Mouse (Mus musculus) fat pad, adult 2 months (tissue): ENCODE results near the gene Gm20772.
"Not testable (repeated sequence)": the region's sequence is repeated elsewhere in the genome, so short reads cannot be mapped to it uniquely, and the experiment has no call there.

Experiments
- DNase-seq: peaks from one replicate; pipeline ENCODE4 v3.0.0-alpha.2; 2011; ENCODE audit warnings: low read depth, low spot score; ENCODE audit errors: extremely low read depth

Gene Gm20772

DNA sequence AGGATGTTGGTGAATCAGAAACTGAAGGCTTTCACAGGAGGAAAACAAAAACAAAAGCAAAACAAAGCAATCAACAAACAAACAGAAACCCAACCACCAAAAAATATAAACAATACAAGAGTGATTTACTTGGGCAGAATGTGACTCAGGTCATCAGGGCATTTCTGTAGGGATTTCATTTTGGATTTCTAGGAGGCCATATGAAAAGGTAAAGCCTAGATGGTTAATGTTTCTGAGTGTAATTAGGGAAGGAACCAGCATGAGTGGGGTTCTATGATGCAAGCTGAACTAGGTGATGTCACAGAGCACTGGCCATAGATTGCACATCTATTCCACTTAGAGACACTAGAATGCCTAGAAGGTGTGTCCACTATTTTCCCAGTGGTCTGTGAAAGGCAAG is at the start of gene Gm20772, which contains the start of gene Gm20831:
Gene Gm20772, plus strand, starts transcription at position 301 of the 400 bp plus-strand sequence.
Gene Gm20831, plus strand, starts transcription at position 301 of the 400 bp plus-strand sequence.
- DNase-seq = not testable (repeated sequence)

DNA sequence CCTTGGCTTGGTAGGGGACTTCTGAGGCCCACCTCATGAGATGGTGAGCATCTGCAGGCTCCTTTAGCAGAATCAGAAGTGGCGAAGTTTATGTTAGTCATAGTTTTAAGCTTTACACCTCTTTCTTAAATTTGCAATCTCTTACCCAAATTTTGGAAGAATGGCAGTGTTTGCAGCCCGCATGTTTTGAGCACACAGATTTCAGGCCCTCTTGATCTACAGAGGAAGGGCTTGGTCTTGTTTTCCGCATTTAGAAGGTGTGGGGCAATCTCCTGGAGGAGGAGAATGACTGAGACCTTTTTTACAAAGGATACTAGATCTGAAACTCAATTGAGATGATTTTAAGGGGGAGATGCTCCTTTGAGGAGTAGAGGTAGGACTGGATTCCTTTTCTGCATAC is 28.4 kb upstream of the Gm20772 start, which contains the start of gene Gm21904:
Gene Gm21904, minus strand, starts transcription at position 101 of the 400 bp plus-strand sequence.
- not testable (repeated sequence) for DNase-seq
